Mouse (Mus musculus) cerebellum, postnatal 4 days (tissue): ENCODE data around the gene Atp6v1e1.
A peak's percentile ranks its signal among the peaks of the same experiment; 100 is the strongest.
"Not testable (repeated sequence)": the region's sequence is repeated elsewhere in the genome, so short reads cannot be mapped to it uniquely, and the experiment has no call there.

Experiments
- DNase-seq, 2 experiments: peaks; one replicate each; pipeline ENCODE4 v3.0.0; 2022; ENCODE audit warnings: low spot score in 2 of 2, mixed read lengths in 1 of 2

Atp6v1e1 gene

DNA sequence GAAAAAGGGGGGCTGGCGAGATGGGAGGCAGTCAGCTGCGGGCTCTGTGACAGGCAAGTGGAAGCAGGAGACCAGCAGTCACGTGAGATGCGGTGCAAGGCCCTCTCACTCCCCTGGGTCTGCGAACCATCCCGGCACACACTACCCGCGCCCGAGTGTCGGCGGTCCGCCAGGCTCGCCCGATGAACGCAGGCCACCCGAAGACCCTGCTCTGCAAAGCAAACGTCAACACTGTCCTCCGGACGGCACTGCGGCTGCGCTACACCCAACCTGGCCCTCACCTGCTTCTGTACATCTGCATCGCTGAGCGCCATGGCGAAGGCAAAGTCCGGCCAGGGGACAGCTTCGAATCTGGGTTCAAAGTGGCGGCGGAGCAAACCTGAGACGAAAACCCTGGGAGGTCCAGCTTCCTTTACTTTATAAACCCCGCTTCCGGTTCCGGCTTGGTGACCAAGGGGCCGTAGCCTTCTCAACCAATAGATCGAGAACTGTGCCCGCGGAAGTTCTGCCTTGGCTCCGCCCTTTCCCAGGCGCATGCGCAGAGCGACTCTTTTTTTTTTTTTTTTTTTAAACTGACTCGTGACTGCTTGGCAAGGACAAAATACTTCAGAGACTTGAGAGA is at the start of gene Atp6v1e1:
Gene Atp6v1e1 (minus strand): TSS at position 487 of the 622 bp plus-strand sequence.
- peak; percentile 71 to 88 for DNase-seq

DNA sequence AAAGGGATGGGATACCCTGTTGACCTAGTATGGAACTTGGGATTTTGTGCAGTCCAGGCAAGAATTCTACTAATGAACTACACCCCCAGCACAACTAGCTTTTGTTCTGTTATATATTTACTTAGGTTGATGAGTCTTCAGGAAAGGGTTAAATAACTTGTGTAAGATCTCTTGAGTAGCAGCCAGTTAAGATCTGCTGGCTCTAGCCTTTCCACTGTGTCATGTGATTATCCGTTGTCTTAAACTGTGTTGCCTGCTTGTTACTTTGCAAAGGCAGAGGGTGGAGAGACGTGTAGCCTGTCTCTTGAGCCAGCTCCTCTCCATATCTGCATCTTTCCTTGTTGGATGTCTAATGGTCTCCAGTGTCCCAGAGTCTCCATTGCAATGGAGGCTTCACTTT is 48.7 kb upstream of the Atp6v1e1 start:
- no peak for DNase-seq

DNA sequence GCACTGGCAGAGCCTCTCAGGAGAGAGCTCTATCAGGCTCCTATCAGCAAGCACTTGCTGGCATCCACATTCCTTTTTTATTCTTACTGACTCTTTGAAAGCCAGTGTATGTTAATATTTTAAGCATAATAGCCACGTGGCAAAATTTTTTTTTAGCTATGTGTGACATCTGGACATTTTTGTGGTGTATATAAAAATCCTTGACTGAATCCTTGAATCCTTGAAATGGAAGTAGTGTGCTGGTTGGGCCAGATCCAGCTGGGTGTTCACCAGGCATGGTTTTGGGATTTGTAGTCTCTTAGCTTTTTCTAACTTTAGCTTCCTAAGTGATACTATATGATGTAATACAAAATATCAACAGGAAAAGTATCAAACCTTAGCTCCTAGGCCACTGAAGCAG is 46.2 kb upstream of the Atp6v1e1 start:
- no peak for DNase-seq

DNA sequence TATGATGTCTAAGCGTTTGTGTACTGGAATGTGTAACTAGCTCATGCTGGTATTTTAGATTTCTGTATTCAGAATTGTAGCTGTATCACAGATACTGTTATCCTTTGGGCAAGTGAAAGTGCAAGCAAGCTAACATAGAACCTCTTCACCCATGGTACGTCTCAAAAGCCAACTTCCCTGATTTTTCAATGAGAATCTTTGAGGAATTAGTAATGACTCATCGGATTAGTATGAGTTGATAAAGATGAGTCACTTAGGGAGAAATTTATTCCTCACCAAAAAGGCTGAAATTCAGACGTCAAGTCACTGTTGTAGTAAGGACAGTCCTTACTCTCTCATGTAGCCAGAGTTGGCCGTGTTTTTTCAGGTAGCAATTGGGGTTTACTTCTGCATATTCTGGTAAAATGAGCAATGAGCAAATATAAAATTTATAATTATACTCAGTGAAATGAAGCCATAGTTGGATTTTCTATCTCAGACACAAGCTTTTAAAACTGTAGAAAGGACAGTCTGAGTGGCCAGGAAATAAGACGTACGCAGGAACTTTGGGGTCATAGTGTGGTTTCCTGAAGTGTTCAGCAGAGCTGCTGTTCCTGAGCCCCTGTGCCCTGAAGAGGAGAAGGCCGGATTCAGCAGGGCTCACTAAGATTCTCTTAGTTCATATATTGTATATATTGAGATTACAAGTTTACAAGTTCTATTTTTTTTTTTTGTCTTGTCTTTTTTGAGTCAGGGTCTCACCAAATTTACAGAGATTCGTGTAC is 43.6 kb upstream of the Atp6v1e1 start:
- DNase-seq: no peak

DNA sequence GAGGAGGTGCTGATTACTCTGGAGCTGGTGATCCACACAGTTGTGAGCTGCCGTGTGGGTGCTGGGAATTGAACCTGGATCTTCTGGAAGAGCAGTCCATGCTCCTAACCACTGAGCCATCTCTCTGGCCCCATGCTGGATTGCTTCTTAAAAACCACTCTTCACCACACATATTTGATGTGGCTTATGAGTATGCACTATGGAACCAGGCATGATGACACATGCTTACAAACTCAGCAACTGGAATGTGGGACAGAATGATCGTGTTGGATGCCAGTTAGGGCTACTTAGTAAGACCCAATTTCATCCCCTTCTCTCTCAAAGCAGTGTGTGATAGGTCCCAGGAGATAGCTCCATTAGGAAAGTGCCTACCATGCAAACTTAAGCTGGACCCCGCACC is 37.5 kb upstream of the Atp6v1e1 start:
- no peak for DNase-seq

DNA sequence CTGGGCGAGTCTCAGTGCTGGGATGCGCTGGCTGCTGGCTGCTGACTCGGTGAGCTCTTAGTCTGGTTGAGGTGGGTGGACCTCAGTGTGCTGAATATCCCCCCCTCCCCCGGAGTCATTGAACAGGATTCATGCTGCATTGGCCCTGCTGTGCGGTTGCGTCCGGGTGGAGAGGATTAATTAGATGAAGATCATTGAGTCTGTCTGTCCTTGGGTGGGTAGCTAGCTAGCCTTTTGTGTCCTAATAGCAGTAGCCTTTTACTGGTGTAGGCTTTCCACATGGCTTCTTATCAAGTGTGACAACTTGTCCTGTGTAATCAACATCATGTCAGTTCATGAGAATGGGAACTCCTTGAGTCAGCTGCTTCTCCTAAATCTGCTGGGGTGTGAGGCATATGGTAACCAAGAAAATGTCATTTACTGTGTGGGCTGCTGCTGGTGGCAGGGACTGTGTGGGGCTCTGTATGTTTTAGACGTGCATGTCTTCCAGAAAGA is 35.7 kb upstream of the Atp6v1e1 start:
- DNase-seq: peak in 1 of 2 experiments; percentile 59

DNA sequence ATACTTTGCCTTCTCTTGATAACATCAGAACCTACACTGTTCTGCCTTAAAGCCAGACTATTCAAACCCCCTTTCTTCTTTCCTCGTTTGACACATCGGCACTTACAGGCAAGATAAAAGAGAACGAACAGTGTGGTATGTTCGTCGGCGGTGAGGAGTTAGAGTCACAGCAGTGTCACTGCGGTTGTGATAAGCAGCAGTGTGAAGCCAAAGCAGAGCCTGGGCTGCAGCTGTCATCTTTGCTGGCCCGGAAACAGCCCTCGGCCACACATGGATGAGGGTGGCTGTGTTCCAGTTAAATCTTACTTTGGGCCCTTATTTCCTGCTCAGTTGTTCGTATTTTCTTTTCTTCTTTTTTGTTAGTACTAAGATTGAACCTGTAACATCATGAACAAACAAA is 31.8 kb upstream of the Atp6v1e1 start:
- DNase-seq: peak in 1 of 2 experiments; percentile 25

DNA sequence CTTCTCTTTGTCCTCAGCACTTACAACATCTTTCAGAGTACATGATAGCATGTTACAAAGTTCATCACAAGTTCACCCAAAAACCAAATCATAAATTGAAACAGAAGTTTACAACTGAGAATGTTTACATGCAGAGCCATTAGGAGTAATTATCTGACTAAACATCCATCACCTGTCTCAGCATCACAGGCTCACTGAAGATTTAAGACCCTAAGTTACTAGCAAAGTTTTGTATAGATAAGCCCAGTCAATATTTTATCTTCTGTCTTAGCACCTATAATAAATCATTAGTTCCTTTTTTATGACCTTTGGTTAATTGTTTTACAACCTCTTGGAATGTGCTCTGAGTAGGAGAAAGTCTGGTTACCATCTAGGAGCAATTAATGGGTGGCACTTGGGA is 28.1 kb upstream of the Atp6v1e1 start:
- DNase-seq: not testable (repeated sequence)

DNA sequence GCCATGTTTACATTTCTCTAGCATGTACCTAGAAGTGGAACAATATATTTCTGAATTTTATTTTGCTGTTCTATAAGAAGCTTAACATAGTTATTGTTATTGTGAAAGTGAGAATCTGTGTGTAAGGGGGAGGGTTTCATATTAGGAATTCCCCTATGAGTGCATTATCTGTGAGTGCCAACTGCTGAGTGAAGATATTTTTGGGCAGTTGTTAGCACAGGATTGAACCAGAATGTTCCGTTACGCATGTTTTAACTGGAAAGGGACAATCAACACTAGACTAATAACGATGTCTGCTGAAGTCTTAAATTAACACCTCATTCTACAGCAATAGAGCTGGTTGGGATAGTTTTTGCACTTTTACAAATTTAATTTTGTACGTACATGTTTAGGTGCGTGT is 19.2 kb upstream of the Atp6v1e1 start:
- no peak for DNase-seq

DNA sequence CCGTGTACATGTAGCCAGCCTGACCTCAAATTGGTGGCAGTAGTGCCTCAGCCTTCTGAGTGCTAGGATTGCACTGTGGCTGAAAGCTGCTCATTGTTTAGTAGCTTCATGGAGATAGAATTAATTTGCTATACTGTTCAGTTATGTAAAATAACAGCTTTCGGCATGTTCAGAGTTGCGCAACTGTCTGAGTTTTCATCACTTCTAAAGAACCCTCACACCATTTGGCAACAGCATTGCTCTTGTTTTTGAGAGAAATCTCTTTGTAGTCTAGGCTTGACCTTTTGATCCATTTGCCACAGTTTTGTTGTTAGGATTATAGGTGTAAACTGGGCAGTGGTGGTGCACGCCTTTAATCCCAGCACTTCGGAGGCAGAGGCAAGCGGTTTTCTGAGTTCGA is 17.7 kb upstream of the Atp6v1e1 start:
- DNase-seq: no peak

DNA sequence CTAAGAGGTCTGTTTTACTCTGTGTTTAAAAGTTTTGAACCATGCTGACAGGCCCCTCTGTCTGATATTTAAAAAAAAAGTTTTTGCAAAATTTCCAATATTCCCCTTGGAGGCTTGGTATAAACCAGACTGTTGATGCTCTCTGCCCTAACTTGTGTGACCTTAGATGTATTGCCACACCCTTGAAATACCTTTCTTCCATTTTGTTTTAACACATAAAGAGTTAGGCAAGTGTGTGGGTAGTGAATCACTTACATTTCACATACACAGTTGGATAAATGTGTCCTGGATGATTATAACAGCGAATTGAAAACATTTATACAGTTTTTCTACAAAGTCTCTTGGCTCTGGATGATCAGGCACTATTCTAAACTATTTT is 14.5 kb upstream of the Atp6v1e1 start:
- no peak for DNase-seq

DNA sequence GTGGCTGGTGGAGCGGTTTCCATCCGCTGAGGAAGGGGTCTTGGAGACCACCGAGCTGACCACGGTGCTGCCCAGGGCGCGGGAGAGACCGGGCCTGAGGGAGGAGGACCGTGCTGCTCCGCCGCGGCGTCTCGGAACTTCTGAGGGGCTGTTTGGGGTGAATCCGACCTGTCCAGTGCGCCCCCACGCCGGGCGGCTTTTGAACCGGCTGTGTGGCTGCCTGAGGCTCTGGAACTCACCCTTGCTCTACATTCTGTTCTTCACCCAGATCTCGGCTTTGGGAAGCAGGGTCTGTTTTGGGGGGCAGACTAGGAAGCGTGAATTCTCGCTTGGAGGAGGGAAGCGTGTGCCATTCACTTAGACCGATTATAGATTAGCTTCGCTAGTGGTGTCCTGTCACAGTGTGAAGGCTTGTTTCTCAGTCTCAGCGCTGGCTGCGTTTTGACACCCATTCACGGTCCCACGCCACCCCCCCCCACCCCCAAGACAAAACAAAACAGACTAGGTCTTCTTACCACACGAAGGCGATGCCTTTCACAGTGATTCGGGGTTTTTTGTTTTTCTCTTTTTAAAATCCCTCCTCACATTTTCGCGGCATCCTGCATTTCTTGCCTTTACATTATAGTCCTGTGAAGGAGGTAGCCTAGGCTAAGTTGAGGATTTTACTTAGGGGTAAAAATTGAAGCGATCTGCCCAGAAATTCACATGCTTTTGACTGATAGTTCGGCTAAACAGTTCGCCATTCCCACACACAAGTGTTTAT is 14.0 kb upstream of the Atp6v1e1 start:
- no peak for DNase-seq

DNA sequence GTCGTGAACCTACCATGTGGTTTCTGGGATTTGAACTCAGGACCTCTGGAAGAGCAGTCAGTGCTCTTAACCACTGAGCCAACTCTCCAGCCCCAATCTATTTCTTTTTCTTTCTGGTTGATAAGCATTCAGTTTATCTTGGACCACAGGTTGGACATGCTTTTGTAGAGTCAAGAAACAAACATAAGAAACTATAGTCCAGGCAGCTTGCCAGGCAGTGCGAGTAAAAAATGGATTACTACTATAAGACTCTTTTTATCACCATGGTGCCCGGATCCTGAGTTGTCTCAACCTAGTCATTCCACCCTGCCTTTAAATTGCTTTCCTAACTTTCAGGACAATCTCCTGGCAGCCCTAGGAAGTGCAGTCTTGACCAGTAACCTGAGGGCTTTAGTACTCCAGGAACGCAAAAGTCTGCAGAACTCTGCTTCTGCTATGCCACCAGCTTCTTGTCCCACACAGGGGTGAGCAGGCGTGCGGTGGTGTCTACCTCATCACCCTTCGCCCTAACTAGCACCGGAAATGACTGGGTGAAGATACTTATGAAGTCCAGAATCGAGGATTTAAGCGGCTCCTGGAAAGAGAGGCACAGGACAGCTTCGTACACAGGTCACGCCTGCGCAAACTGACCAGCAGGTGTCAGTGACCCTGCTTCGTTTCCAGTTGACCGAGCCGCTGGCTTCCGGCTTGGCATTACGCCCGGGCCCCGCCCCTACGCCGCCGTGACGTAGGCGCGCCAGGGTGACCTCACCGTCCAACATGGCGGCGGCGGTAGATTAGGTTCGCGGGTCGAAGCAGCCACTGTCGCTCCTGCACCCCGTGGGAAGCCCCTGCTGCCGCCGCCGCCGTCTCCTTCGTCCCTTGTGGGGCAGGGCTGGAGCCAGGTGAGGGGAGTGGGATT is 13.1 kb upstream of the Atp6v1e1 start, which contains the start of gene Bcl2l13:
Gene Bcl2l13 (plus strand): TSS at position 739 of the 901 bp plus-strand sequence.
- peak; percentile 94 to 98 for DNase-seq

DNA sequence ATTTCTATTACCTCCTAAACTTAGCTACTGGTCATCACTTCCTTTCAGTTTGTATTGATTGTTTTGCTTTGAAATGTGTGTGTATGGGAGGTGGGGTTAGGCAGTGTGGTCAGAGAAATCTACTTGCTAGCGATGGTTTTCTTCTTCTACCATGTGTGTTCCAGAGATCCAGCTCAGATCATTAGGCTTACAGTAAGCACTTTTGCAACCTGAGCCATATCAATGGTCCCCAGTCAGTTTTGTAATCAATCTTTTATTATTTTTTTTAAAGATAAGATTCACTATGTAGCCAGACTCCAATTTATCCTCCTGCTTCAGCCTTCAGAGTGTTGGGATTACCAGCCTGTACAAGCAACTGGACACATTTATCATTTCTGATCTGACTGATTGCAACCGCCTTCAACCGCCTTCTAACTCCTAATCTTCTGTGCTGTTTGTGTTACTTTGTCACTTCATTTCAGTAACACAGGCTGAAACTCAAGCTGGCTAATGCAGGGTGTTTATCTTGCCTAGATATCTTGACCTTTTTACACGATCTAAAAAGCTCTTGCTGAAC is 12.3 kb upstream of the Atp6v1e1 start:
- DNase-seq: no peak

DNA sequence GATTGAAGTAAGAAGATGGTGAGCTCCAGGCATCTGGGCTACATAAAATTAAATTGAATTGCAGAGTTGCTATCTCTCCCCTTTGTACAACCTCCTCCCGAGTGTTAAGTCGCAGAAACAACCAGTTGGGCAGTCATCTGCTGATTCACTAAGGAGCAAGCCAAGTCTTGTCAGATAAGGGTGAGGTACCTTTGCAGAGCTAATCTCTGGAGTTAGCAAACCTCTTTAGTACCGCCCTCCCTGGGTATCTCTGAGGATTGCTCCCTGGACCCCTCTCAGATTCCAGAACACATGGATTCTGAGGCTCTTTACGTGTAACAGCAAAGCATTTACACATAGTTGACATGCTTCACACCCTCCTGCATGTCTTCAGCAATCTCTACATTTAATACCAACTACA is 9.5 kb upstream of the Atp6v1e1 start:
- DNase-seq: no peak

DNA sequence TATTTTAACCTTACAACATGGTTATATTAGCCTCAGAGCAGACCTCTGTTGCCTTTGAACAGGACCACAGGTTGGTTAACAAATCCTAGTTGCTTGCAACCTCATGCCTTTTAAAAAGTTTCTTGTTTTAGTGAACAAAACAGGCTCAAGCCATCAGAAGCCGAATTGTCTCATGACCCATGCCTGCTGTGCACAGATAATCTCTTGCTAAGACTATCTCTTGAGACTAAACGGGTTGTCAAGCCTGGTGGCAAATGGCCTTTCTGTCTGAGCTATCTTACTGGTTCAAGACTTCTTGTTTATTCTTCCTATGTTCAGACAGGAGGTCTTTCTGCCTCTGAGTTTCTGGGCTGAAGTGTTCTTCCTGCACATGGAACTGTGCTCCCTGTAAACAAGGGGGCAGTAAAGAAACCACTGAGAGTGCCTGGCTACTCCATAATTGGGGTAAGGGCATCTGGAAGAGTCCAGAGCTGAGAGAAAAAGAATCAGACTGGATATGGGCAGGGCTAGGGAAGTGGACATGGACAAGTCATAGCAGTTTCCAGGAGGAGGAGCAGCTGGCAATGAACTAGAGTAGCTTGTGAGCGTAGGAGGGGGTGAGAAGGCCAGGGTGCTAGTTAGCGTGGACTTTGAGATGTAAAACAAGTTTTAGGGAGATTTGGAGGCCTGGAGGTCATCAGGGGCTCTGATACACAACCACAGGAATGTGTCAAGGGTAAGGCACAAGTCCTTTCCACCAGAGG is 8.4 kb upstream of the Atp6v1e1 start:
- no peak for DNase-seq

DNA sequence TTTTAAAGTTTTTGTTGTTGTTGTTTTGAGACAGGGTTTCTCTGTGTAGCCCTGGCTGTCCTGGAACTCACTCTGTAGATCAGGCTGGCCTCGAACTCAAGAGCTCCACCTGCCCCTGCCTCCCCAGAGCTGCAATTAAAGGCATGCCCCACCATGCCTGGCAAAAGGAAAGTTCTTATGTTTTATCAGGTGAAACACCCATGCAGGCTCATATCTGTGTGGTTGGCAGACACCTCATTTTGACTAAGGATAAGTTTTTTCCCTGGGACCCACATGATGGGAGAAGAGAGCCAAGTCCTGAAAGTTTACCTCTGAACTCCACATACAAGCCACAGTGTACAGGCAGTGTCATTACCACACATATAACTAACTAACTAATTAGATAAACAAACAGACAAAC is 7.5 kb upstream of the Atp6v1e1 start:
- no peak for DNase-seq

DNA sequence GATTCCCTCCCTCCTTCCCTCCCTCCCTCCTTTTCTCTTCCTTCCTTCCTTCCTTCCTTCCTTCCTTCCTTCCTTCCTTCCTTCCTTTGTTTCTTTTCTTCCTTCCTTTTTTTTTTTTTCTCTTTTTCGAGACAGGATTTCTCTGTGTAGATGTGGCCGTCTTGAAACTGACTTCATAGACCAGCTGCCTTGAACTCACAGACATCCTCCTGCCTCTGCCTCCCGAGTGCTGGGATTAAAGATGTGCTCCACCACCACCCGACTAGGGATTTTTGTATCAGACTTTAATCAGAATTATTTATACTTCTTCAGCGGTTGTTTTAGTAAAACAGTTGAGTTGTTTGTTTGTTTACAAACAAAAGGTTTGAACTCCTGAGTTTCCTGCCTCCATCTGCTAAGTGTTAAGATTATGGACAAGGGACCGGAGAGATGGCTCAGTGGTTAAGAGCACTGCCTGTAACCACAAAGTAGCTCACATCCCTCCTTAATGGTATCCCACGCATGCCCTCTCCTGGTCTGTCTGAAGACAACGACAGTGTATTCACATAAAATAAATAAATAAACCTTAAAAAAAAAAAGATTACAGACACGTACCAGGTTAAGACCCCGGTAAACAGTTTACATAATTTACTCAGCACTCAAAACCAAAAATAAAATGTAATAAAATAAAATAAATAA is 483 bp upstream of the Atp6v1e1 start:
- DNase-seq: no peak

DNA sequence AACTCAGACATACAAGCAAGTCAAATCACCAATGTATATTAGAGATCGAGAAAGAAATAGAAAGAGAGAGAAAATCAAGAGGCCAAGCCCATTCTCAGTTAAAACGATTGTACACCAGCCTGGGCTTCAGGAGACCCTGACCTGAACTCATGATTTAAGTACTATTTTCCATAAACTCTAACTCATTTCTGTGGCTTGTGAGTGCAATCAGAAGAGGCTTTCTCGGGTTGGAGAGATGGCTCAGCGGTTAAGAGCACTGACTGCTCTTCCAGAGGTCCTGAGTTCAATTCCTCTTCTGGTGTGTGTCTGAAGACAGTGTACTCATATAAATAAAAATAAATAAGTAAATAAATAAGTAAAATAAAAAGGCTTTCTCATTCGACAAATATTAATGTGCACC is 878 bp downstream of the Atp6v1e1 start:
- no peak for DNase-seq

DNA sequence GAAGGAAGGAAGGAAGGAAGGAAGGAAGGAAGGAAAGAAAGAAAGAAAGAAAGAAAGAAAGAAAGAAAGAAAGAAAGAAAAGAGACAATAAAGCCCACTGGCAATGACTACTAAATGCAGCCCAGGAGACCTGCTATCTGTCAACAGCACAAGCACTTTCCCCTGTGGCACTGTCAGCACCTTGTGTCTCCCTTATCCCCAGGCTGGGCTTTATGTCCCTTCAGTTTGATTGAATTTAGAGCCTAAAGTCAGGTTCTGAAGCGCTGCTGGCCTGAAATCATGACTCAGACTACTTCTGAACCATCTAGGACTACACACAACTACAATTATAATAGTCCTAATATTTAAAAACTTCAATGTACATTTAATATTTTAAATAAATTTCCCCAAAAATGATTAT is 1.7 kb downstream of the Atp6v1e1 start:
- DNase-seq: no peak
